Mouse (Mus musculus): ENCODE results near the gene Cnih2. TPM values are rescaled to one million over a fixed set of nuclear protein-coding genes. Genes with fewer than 3 reads are reported as not detected.

Cnih2 gene
- 2.6 TPM for polyA plus RNA-seq (2017; shearing (Covaris generic))

DNA sequence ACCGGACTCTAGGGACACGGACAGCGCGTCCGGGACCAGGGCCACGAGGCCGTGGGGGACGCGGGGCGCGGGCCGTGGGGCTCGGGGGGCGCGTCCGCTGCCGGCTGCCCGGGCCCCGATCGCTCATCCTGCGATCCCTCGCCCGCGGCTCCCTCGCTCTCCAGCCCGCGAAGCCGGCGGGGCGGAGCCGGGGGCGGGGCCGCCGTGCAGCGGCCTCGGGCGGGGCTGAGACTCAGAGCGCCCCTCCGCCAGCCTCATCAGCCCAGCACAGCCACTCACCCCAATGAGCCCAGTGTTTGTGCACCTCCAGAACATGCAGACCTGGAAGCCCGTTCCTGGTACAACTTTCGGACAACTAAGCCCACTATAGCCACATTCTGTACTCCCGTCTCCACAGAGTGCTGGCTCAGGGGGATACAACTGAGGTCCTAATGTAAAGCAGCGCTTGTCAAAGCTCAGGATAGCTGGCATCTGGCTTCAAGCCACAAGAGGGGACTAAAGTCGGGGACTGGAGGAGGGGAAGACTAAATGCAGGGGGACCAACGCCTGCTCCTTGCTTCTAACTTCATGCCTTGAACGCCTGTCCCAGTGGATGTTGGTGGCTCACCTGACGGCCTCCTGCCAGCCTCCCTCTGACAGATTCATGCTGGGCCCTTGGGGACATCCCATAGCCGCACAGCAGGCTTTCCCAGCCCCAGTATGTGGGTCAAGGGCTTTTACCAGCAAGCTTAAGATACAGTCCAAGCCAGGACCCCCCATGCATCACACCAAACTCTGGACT lies at the start of gene Cnih2:
Gene Cnih2 (minus strand): TSS at position 159 of the 781 bp plus-strand sequence.

DNA sequence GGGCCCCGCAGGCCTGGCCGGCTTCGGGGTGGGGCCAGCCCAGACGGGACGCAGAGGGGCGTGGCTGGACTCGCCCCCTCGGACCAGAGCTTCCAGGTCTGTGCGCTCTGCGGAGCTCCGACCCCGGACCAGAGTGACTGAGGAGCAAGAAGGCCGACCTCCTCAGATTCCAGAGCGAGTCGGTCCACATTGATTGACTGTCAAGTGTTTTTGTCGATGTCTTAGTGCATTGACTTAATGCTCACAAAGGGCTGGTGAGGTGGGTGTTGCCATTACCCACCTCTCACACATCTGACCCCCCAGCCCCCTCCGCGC lies 20.0 kb upstream of the Cnih2 start, which contains the start of gene Klc2:
Gene Klc2 (minus strand): TSS at position 177 of the 315 bp plus-strand sequence.

DNA sequence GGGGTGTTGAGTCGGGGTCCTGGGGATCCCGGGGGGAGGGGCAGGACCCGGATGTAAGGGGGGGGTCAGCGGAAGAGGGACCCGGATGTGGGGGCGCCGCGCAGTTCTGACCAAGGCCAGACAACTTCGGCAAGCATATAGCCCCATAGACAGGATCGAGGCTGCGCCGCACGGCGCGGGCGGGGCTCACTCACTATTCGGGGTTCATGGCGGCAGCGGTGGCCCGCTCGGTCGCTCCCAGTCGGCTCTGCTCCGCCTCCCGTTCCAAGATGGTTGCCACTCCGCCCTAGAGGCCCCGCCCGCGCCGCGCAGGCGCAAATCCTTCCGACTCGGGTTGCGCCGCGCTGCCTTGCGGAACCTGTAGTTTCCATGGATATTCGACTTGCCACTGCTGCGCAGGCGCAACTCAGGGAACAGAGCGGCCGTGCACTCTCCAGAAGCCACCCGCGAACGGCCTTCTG lies 8.4 kb upstream of the Cnih2 start, which contains the start of gene Rab1b:
Gene Rab1b (minus strand): TSS at position 342 of the 461 bp plus-strand sequence.

DNA sequence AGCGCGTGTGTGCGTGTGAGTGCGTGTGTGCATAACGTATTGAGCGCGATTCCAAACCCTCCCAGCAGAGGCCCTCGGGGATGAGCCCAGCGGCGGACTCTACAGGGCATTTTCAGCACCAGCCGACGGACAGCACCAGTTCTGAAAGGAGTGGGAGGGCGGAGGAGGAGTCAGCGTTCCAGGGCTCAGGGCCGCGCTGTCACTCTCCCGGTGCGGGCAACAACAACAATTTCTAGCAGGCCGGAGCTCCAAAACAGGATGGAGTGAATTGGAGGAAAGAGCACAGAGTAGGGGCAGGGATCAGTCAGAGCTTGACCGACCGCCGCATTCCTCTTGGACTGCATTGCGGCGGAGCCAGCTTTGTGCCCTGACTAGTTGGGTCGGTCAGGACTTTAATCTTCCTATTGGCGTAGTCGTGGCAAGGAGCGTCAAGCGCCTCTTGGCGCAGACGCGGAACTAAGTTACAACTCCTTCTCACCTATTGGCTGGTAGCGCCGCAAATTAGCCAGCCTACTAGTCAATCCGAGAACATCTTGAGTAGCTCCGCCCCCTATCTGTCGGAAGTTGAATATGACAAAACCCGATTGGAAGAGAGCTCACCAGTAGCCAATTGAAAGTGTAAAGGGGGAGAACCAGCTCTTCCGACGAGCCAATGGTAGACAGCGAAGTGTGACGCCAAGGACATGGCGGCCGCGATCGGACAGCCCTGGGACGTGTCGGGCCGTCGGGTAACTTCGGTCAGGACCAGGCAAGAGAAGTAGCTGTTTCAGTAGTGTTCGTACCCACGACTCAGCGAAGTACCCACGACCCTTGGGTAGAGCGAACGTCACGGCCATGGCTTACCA lies 10.2 kb downstream of the Cnih2 start, which contains the start of gene Yif1a:
Gene Yif1a (plus strand): TSS at position 655 of the 845 bp plus-strand sequence.

DNA sequence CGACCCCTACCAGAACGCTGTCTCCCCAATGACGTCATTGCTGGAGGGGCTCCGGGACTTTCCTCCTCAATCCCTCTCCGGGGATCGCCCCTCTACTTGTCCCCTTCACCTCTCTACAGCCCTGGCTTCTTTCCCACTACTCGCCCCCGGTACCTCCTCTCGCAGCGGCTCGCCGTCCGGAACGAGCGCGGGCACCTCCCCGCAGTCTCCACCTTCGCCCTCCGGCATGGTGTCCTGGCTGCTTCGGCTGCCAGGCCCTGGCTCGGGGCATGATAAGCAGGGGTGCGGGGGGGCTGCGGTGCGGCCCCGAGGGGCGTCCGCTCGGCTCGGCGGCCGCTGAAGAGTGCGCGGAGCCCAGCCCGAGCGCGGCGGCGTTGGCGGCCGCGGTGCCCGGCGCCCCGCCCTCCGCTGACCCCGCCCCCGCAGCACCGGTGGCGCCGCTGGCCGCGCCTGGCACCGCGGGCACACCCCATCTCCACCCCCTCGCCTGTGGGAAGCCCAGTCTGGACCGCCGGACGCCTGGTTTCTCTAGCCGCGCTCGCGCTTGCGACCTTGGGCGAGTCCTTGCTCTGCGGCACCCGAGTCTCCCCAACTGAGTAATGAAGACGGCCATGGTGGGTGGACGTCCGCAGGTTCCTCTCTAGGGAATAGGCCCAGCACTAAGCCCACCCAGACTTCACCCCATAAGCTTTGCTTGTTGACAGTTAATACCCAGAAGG lies 13.0 kb downstream of the Cnih2 start, which contains the start of gene Tmem151a:
Gene Tmem151a (minus strand): TSS at position 387 of the 719 bp plus-strand sequence.

DNA sequence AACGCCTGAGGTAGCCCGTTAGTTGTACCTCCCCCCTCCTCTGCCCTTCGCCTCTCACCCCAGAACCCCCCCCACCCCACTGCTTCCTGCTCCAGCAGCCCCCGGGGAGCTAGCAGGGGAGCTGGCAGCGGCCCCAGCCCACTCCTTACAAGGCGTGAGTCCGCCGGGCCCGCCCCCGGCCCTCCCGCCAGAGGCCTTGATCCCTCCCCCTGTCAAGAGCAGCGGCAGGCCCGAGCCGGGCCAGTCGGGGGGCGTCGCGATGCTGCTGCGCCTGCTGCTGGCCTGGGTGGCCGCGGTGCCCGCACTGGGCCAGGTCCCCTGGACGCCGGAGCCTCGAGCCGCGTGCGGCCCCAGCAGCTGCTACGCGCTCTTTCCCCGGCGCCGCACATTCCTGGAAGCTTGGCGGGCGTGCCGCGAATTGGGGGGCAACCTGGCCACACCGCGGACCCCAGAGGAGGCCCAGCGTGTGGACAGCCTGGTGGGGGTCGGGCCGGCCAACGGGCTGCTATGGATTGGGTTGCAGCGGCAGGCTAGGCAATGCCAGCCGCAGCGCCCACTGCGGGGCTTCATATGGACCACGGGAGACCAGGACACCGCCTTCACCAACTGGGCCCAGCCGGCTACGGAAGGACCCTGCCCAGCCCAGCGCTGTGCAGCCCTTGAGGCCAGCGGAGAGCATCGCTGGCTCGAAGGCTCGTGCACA lies 30.3 kb downstream of the Cnih2 start, which contains the start of gene Cd248:
Gene Cd248 (plus strand): TSS at position 212 of the 703 bp plus-strand sequence.

DNA sequence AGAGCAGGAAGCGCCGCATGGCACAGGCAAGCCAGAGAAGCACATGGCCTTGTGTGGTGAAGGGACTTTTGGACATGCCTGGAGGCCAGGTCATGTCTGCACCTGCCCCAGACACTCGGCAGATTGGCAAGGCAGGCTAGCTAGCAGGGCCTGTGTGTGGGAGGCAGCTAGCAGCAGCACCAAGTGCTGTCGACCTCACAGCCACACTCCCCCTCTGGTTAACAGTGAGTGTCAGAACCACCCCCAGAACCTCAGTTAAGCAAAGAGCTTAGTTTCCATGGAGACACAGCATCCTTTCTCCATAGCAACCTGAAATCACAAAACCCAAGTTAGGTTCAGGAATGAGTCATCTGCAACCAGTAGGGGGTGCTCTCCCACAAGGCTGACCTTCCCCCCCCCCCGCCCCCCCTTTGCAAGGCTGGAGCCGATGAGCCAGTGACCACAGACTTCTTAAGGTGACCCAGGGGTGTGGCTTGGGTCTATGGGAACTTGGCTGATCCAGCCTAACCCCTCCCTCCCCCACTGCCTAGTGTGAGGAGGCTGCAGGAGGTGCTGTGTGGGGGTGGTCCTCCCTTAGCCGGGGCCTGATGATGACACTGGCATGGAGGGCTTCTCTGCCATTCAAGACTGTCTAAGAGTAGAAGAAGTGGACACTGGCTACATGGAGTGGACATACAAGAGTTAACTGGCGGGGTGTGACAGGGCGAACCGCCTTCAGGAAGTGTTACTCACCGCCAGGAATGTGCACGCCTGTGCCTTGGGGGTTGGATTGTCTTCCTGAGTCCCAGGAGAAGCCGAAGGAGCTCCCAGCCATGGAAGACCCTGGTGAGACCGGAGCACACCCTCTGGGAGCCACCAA lies 48.0 kb downstream of the Cnih2 start, which contains the start of gene Rin1:
Gene Rin1 (plus strand): TSS at position 435 of the 859 bp plus-strand sequence.

Other genes starting within 250 kb of the Cnih2 start
- gene Ctsf, start 243.4 kb downstream of the Cnih2 start, polyA plus RNA-seq (2017; shearing (Covaris generic)) = 2.9 TPM
- 0.18 TPM for gene Actn3, start 220.6 kb downstream of the Cnih2 start, polyA plus RNA-seq (2017; shearing (Covaris generic))
- 7.5 TPM for gene Zdhhc24, start 219.9 kb downstream of the Cnih2 start, polyA plus RNA-seq (2017; shearing (Covaris generic))
- 0.79 TPM for gene Bbs1, start 191.9 kb downstream of the Cnih2 start, polyA plus RNA-seq (2017; shearing (Covaris generic))
- gene Dpp3, start 170.2 kb downstream of the Cnih2 start, polyA plus RNA-seq (2017; shearing (Covaris generic)) = 108 TPM
- 0.56 TPM for gene Peli3, start 155.4 kb downstream of the Cnih2 start, polyA plus RNA-seq (2017; shearing (Covaris generic))
- gene Mrpl11, start 136.4 kb downstream of the Cnih2 start, polyA plus RNA-seq (2017; shearing (Covaris generic)) = 74.6 TPM
- gene Npas4, start 108.2 kb downstream of the Cnih2 start, polyA plus RNA-seq (2017; shearing (Covaris generic)) = 0.71 TPM
- gene Slc29a2, start 74.7 kb downstream of the Cnih2 start, polyA plus RNA-seq (2017; shearing (Covaris generic)) = 2.2 TPM
- 16.9 TPM for gene B4gat1, start 59.7 kb downstream of the Cnih2 start, polyA plus RNA-seq (2017; shearing (Covaris generic))
- gene AC124502.3, start 59.6 kb downstream of the Cnih2 start, polyA plus RNA-seq (2017; shearing (Covaris generic)) = 1.6 TPM
- gene Brms1, start 57.2 kb downstream of the Cnih2 start, polyA plus RNA-seq (2017; shearing (Covaris generic)) = 85.3 TPM
- gene Rin1, start 48.0 kb downstream of the Cnih2 start, polyA plus RNA-seq (2017; shearing (Covaris generic)) = 0.51 TPM
- not detected for gene Cd248, start 30.4 kb downstream of the Cnih2 start, polyA plus RNA-seq (2017; shearing (Covaris generic))
- not detected for gene Tmem151a, start 13.0 kb downstream of the Cnih2 start, polyA plus RNA-seq (2017; shearing (Covaris generic))
- 67.0 TPM for gene Yif1a, start 10.0 kb downstream of the Cnih2 start, polyA plus RNA-seq (2017; shearing (Covaris generic))
- 221 TPM for gene Rab1b, start 8.6 kb upstream of the Cnih2 start, polyA plus RNA-seq (2017; shearing (Covaris generic))
- 5.5 TPM for gene Klc2, start 20.0 kb upstream of the Cnih2 start, polyA plus RNA-seq (2017; shearing (Covaris generic))
- gene Pacs1, start 174.6 kb upstream of the Cnih2 start, polyA plus RNA-seq (2017; shearing (Covaris generic)) = 134 TPM
- gene Sf3b2, start 196.9 kb upstream of the Cnih2 start, polyA plus RNA-seq (2017; shearing (Covaris generic)) = 354 TPM
- gene Gal3st3, start 199.8 kb upstream of the Cnih2 start, polyA plus RNA-seq (2017; shearing (Covaris generic)) = 0.20 TPM
- not detected for gene Catsper1, start 237.2 kb upstream of the Cnih2 start, polyA plus RNA-seq (2017; shearing (Covaris generic))